Mouse (Mus musculus): Measurements from ENCODE around the gene Ctxn2. TPM values are rescaled to one million over a fixed set of nuclear protein-coding genes. Genes with fewer than 3 reads are reported as not detected.

Ctxn2 gene
- polyA plus RNA-seq, 1 experiment, result not detected

DNA sequence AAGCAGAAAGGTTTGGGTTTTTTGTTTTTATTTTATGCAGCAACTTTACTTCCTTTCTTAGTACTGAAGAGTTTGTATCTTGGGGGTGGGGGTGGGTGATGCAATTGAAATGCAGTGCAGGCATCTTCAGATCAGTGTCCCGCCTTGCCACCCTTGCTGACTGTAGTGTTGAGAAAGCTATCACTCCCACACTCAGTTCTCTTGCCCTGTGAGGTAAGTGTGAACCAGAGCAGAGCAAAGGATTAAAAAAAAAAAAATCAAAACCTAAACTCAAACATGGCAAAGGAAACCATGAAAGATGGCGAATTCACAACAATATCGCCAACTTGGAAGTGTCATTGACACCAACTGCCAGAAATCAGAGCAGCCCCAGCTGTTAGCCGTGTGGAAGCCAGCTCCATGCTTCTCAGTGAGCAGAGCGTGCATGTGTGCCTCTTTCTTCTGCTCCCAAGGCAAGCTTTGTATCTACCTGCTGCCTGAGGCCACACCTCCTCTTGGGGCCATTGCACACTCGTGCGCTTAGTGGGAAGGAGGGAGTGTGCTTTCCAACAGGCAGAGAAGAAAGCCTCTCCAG lies 41.8 kb downstream of the Ctxn2 start:
- no peak overlapping the region for H3K4me3 ChIP-seq
- H3K36me3 ChIP-seq (ENCODE audit: control insufficient read depth, insufficient read depth), result no peaks in the 10 kb centered on the region
- no peak overlapping the region for H3ac ChIP-seq (ENCODE audit: control insufficient read depth, insufficient read length)
- TF ChIP-seq POLR2A (IDR thresholded peaks at IDR 0.05; ENCODE audit: insufficient read length, low read depth), result no peak
- no peak overlapping the region for H3K4me2 ChIP-seq (ENCODE audit: low read depth)
- no peaks in the 10 kb centered on the region for H3K79me2 ChIP-seq (ENCODE audit: control insufficient read depth, insufficient read depth)
- no peaks in the 10 kb centered on the region for H3K27me3 ChIP-seq (ENCODE audit: control insufficient read depth, insufficient read depth, insufficient read length)

- Histone ChIP-seq H3K36me3 (ENCODE audit: control insufficient read depth, insufficient read depth) (no peaks in the 10 kb centered on the region), H3ac (ENCODE audit: control insufficient read depth, insufficient read length) (no peak overlapping the region), H3K4me3 (no peak overlapping the region), H3K79me2 (ENCODE audit: control insufficient read depth, insufficient read depth) (no peaks in the 10 kb centered on the region), H3K4me2 (ENCODE audit: low read depth) (no peak overlapping the region), H3K27me3 (ENCODE audit: control insufficient read depth, insufficient read depth, insufficient read length) (no peaks in the 10 kb centered on the region)
- TF ChIP-seq CEBPB (IDR thresholded peaks at IDR 0.05; ENCODE audit: insufficient read depth, poor library complexity, severe bottlenecking) (no peak), POLR2A (IDR thresholded peaks at IDR 0.05; ENCODE audit: insufficient read length, low read depth) (no peak), MAX (IDR thresholded peaks at IDR 0.05; ENCODE audit: low read depth) (no peak), MYOD1 (IDR thresholded peaks at IDR 0.05; ENCODE audit: control insufficient read depth in 1 of 3, insufficient read length in 2 of 3, low read depth in 2 of 3) (no peak), REST (IDR thresholded peaks at IDR 0.05; ENCODE audit: insufficient read depth, insufficient read length) (no peak)
Observed at GRCm38 (mm10) chr2:125187904-125188303, 51.4 kb downstream of the Ctxn2 start.

DNA sequence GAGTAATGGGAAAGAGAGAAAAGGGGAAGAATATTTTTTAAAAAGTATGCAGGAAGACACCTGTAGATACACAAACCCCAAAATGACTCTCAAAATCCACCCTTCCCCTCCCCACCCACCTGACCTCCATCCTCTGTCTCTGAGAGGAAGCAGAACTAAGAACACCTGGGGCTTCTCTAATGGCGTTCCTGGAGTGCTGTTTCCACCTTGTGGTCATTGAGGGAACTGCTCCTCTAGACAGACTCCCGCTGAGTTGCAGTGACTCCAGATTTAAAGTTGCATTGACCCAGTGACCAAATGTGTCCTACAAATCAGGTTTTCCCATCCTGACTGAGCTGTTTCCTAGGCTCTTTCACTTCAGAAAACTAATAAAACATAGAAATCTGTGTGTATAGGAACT lies 52.7 kb downstream of the Ctxn2 start:
- no peaks in the 10 kb centered on the region for H3K36me3 ChIP-seq (ENCODE audit: control insufficient read depth, insufficient read depth)
- no peaks in the 10 kb centered on the region for H3K79me2 ChIP-seq (ENCODE audit: control insufficient read depth, insufficient read depth)
- no peak for TF ChIP-seq USF1 (IDR thresholded peaks at IDR 0.05; ENCODE audit: low read depth)
- no peak for TF ChIP-seq SRF (IDR thresholded peaks at IDR 0.05; ENCODE audit: control insufficient read depth, insufficient read length, low read depth)
- no peak for TF ChIP-seq TCF12 (IDR thresholded peaks at IDR 0.05; ENCODE audit: insufficient read depth, poor library complexity, severe bottlenecking)
- no peak for TF ChIP-seq REST (IDR thresholded peaks at IDR 0.05; ENCODE audit: insufficient read depth, insufficient read length)
- TF ChIP-seq MAX (IDR thresholded peaks at IDR 0.05; ENCODE audit: low read depth), result no peak
- no peak for TF ChIP-seq E2F4 (IDR thresholded peaks at IDR 0.05; ENCODE audit: insufficient read depth)
- no peak for TF ChIP-seq TCF3 (IDR thresholded peaks at IDR 0.05; ENCODE audit: insufficient read length, low read depth)
- TF ChIP-seq POLR2A (IDR thresholded peaks at IDR 0.05; ENCODE audit: insufficient read length, low read depth), result no peak
- no peak for TF ChIP-seq MYOD1 (IDR thresholded peaks at IDR 0.05; ENCODE audit: control insufficient read depth in 1 of 3, insufficient read length in 2 of 3, low read depth in 2 of 3)
- no peak for TF ChIP-seq POLR2AphosphoS2 (IDR thresholded peaks at IDR 0.05; ENCODE audit: insufficient read length, low read depth)
- TF ChIP-seq MYOG (IDR thresholded peaks at IDR 0.05; ENCODE audit: control insufficient read depth in 1 of 3, insufficient read depth in 1 of 3, insufficient read length in 2 of 3, low read depth in 2 of 3), result no peak
- TF ChIP-seq CEBPB (IDR thresholded peaks at IDR 0.05; ENCODE audit: insufficient read depth, poor library complexity, severe bottlenecking), result no peak
- no peak overlapping the region for H3ac ChIP-seq (ENCODE audit: control insufficient read depth, insufficient read length)
- no peaks in the 10 kb centered on the region for H3K27me3 ChIP-seq (ENCODE audit: control insufficient read depth, insufficient read depth, insufficient read length)
- no peak overlapping the region for H3K4me3 ChIP-seq
- no peak overlapping the region for H3K4me2 ChIP-seq (ENCODE audit: low read depth)

DNA sequence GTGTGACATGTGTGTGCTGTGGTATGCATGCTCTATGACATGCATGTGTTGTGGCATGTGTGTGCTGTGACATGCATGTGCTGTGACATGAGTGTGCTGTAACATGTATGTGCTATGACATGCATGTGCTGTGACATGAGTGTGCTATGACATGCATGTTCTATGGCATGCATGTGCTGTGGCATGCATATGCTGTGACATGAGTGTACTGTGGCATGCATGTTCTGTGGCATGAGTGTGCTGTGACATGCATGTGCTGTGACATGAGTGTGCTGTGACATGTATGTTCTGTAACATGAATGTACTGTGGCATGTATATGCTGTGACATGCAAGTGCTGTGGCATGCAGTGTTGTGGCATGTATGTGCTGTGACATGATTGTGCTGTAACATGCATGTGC lies 56.4 kb downstream of the Ctxn2 start:
- Histone ChIP-seq H3K36me3 (ENCODE audit: control insufficient read depth, insufficient read depth) (no peaks in the 10 kb centered on the region), H3K4me3 (no peak overlapping the region), H3K27me3 (ENCODE audit: control insufficient read depth, insufficient read depth, insufficient read length) (no peaks in the 10 kb centered on the region), H3ac (ENCODE audit: control insufficient read depth, insufficient read length) (no peak overlapping the region), H3K79me2 (ENCODE audit: control insufficient read depth, insufficient read depth) (no peaks in the 10 kb centered on the region), H3K4me2 (ENCODE audit: low read depth) (no peak overlapping the region)
- TF ChIP-seq SRF (IDR thresholded peaks at IDR 0.05; ENCODE audit: control insufficient read depth, insufficient read length, low read depth), result no peak
- no peak for TF ChIP-seq TCF3 (IDR thresholded peaks at IDR 0.05; ENCODE audit: insufficient read length, low read depth)
- TF ChIP-seq MYOD1 (IDR thresholded peaks at IDR 0.05; ENCODE audit: control insufficient read depth in 1 of 3, insufficient read length in 2 of 3, low read depth in 2 of 3), result no peak
- TF ChIP-seq REST (IDR thresholded peaks at IDR 0.05; ENCODE audit: insufficient read depth, insufficient read length), result no peak
- TF ChIP-seq CEBPB (IDR thresholded peaks at IDR 0.05; ENCODE audit: insufficient read depth, poor library complexity, severe bottlenecking), result no peak
- no peak for TF ChIP-seq E2F4 (IDR thresholded peaks at IDR 0.05; ENCODE audit: insufficient read depth)
- TF ChIP-seq MAX (IDR thresholded peaks at IDR 0.05; ENCODE audit: low read depth), result no peak
- no peak for TF ChIP-seq POLR2AphosphoS2 (IDR thresholded peaks at IDR 0.05; ENCODE audit: insufficient read length, low read depth)
- TF ChIP-seq POLR2A (IDR thresholded peaks at IDR 0.05; ENCODE audit: insufficient read length, low read depth), result no peak
- no peak for TF ChIP-seq MYOG (IDR thresholded peaks at IDR 0.05; ENCODE audit: control insufficient read depth in 1 of 3, insufficient read depth in 1 of 3, insufficient read length in 2 of 3, low read depth in 2 of 3)
- TF ChIP-seq TCF12 (IDR thresholded peaks at IDR 0.05; ENCODE audit: insufficient read depth, poor library complexity, severe bottlenecking), result no peak
- no peak for TF ChIP-seq USF1 (IDR thresholded peaks at IDR 0.05; ENCODE audit: low read depth)

GRCm38 (mm10) chr2:125196771-125197170 lies 60.3 kb downstream of the Ctxn2 start:
- Histone ChIP-seq H3K36me3 (ENCODE audit: control insufficient read depth, insufficient read depth) (no peaks in the 10 kb centered on the region), H3K79me2 (ENCODE audit: control insufficient read depth, insufficient read depth) (no peaks in the 10 kb centered on the region), H3ac (ENCODE audit: control insufficient read depth, insufficient read length) (no peak overlapping the region), H3K27me3 (ENCODE audit: control insufficient read depth, insufficient read depth, insufficient read length) (no peaks in the 10 kb centered on the region), H3K4me3 (no peak overlapping the region), H3K4me2 (ENCODE audit: low read depth) (no peak overlapping the region)
- TF ChIP-seq REST (IDR thresholded peaks at IDR 0.05; ENCODE audit: insufficient read depth, insufficient read length) (no peak), E2F4 (IDR thresholded peaks at IDR 0.05; ENCODE audit: insufficient read depth) (no peak), POLR2AphosphoS2 (IDR thresholded peaks at IDR 0.05; ENCODE audit: insufficient read length, low read depth) (no peak), CEBPB (IDR thresholded peaks at IDR 0.05; ENCODE audit: insufficient read depth, poor library complexity, severe bottlenecking) (no peak)

Other genes with a start within 250 kb of the Ctxn2 start
- 0.12 TPM for gene Slc24a5, start 68.6 kb upstream of the Ctxn2 start, polyA plus RNA-seq (2012; fragmentation: generic; extraction: Trizol)
- 27.8 TPM for gene Myef2, start 13.0 kb upstream of the Ctxn2 start, polyA plus RNA-seq (2012; fragmentation: generic; extraction: Trizol)
- gene Slc12a1, start 15.8 kb downstream of the Ctxn2 start, polyA plus RNA-seq (2012; fragmentation: generic; extraction: Trizol), result 0.01 TPM
- gene Dut, start 110.5 kb downstream of the Ctxn2 start, polyA plus RNA-seq (2012; fragmentation: generic; extraction: Trizol), result 57.1 TPM

Measured in myocyte (in vitro differentiated cells).